Mouse (Mus musculus) myocyte (in vitro differentiated cells): ENCODE data around the gene Vamp5. TPM values are rescaled to one million over a fixed set of nuclear protein-coding genes. Genes with fewer than 3 reads are reported as not detected.
A peak's percentile ranks its signal among the peaks of the same experiment; 100 is the strongest.

Source experiments
- H3K27me3 ChIP-seq: one replicate; pipeline ENCODE4 v1.6.1; 2011; ENCODE audit not compliant: control insufficient read depth, insufficient read depth, insufficient read length
- H3K36me3 ChIP-seq: one replicate; pipeline ENCODE4 v1.6.1; 2011; ENCODE audit not compliant: control insufficient read depth, insufficient read depth
- H3K4me2 ChIP-seq: one replicate; pipeline ENCODE4 v1.6.1; 2011; ENCODE audit warnings: low read depth, control low read depth
- H3K4me3 ChIP-seq: one replicate; pipeline ENCODE4 v1.5.1; 2011; ENCODE audit warnings: mild to moderate bottlenecking, control low read depth, moderate library complexity
- H3K79me2 ChIP-seq: one replicate; pipeline ENCODE4 v1.6.1; 2011; ENCODE audit not compliant: control insufficient read depth, insufficient read depth
- H3ac ChIP-seq: one replicate; pipeline ENCODE4 v1.6.1; 2011; ENCODE audit not compliant: control insufficient read depth, insufficient read length
- CEBPB ChIP-seq: IDR thresholded peaks from 2 replicates; pipeline ENCODE4 v1.6.1; 2011; ENCODE audit warnings: mild to moderate bottlenecking, moderate library complexity; ENCODE audit not compliant: poor library complexity, insufficient read depth, severe bottlenecking
- E2F4 ChIP-seq: IDR thresholded peaks from one replicate; pipeline ENCODE4 v1.6.1; 2011; ENCODE audit warnings: mild to moderate bottlenecking, control low read depth, moderate library complexity; ENCODE audit not compliant: insufficient read depth
- MAX ChIP-seq: IDR thresholded peaks from one replicate; pipeline ENCODE4 v1.6.1; 2011; ENCODE audit warnings: low read depth, mild to moderate bottlenecking, control low read depth
- MYOD1 ChIP-seq, 3 experiments: IDR thresholded peaks; one replicate each; pipeline ENCODE4 v1.6.1; 2011; ENCODE audit warnings: control low read depth in 2 of 3, low read depth in 2 of 3, mild to moderate bottlenecking in 2 of 3, moderate library complexity in 1 of 3; ENCODE audit not compliant: insufficient read length in 2 of 3, control insufficient read depth in 1 of 3
- MYOG ChIP-seq, 3 experiments: IDR thresholded peaks; one replicate each; pipeline ENCODE4 v1.6.1; 2011; ENCODE audit warnings: control low read depth in 2 of 3, low read depth in 2 of 3, mild to moderate bottlenecking in 2 of 3; ENCODE audit not compliant: insufficient read length in 2 of 3, control insufficient read depth in 1 of 3, insufficient read depth in 1 of 3
- POLR2A ChIP-seq: IDR thresholded peaks from one replicate; pipeline ENCODE4 v1.6.1; 2011; ENCODE audit warnings: low read depth, mild to moderate bottlenecking, control low read depth, moderate library complexity; ENCODE audit not compliant: insufficient read length
- POLR2AphosphoS2 ChIP-seq: IDR thresholded peaks from one replicate; pipeline ENCODE4 v1.6.1; 2011; ENCODE audit warnings: low read depth, control low read depth; ENCODE audit not compliant: insufficient read length
- REST ChIP-seq: IDR thresholded peaks from one replicate; pipeline ENCODE4 v1.6.1; 2011; ENCODE audit warnings: mild to moderate bottlenecking, control low read depth, moderate library complexity; ENCODE audit not compliant: insufficient read depth, insufficient read length
- SRF ChIP-seq: IDR thresholded peaks from one replicate; pipeline ENCODE4 v1.6.1; 2011; ENCODE audit warnings: low read depth; ENCODE audit not compliant: control insufficient read depth, insufficient read length
- TCF12 ChIP-seq: IDR thresholded peaks from one replicate; pipeline ENCODE4 v1.6.1; 2011; ENCODE audit warnings: mild to moderate bottlenecking, control low read depth; ENCODE audit not compliant: poor library complexity, insufficient read depth, severe bottlenecking
- TCF3 ChIP-seq: IDR thresholded peaks from one replicate; pipeline ENCODE4 v1.6.1; 2011; ENCODE audit warnings: low read depth, control low read depth; ENCODE audit not compliant: insufficient read length
- USF1 ChIP-seq: IDR thresholded peaks from one replicate; pipeline ENCODE4 v1.6.1; 2011; ENCODE audit warnings: low read depth, mild to moderate bottlenecking, control low read depth, moderate library complexity
- polyA plus RNA-seq: library from polyadenylated mRNA; unstranded; fragments of >200 nt; fragmentation: generic; extraction: Trizol; gene quantifications from one replicate; pipeline ENCODE4 v1.2.1, GENCODE M21; 2012; ENCODE audit warnings: missing spikeins

Vamp5 gene
- polyA plus RNA-seq, 1 experiment, result 544 TPM

GRCm38 (mm10) chr6:72358086-72358764 is 22.0 kb downstream of the Vamp5 start:
- TF ChIP-seq POLR2A (peak; percentile 29), MYOG (IDR thresholded peaks at IDR 0.05; ENCODE audit: control insufficient read depth in 1 of 3, insufficient read depth in 1 of 3, insufficient read length in 2 of 3, low read depth in 2 of 3) (no peak), POLR2AphosphoS2 (peak; percentile 72)
- H3K79me2 ChIP-seq, result peaks cover 14% of the 10 kb centered on the region
- no peaks in the 10 kb centered on the region for H3K27me3 ChIP-seq
- H3K4me2 ChIP-seq, result no peak overlapping the region
- peaks cover 8% of the 10 kb centered on the region for H3K36me3 ChIP-seq
- H3K4me3 ChIP-seq, result no peak overlapping the region
- no peak overlapping the region for H3ac ChIP-seq

- Histone ChIP-seq H3K79me2 (peaks cover 14% of the 10 kb centered on the region), H3K4me2 (no peak overlapping the region), H3K36me3 (peaks cover 8% of the 10 kb centered on the region), H3K27me3 (no peaks in the 10 kb centered on the region), H3ac (no peak overlapping the region), H3K4me3 (no peak overlapping the region)
- TF ChIP-seq TCF3 (no peak), E2F4 (no peak), POLR2A (no peak), REST (no peak), MYOG (IDR thresholded peaks at IDR 0.05; ENCODE audit: control insufficient read depth in 1 of 3, insufficient read depth in 1 of 3, insufficient read length in 2 of 3, low read depth in 2 of 3) (no peak), MYOD1 (IDR thresholded peaks at IDR 0.05; ENCODE audit: control insufficient read depth in 1 of 3, insufficient read length in 2 of 3, low read depth in 2 of 3) (no peak), TCF12 (no peak), POLR2AphosphoS2 (no peak), CEBPB (no peak), SRF (no peak), USF1 (no peak), MAX (no peak)
Measured at GRCm38 (mm10) chr6:72357164-72358079, 22.8 kb downstream of the Vamp5 start.

GRCm38 (mm10) chr6:72356001-72356532 is 24.2 kb downstream of the Vamp5 start:
- no peaks in the 10 kb centered on the region for H3K27me3 ChIP-seq
- peak overlapping the region; percentile 21 for H3ac ChIP-seq
- H3K4me3 ChIP-seq, result peak overlapping the region; percentile 51
- H3K4me2 ChIP-seq, result peak overlapping the region; percentile 82
- no peak for TF ChIP-seq USF1
- no peak for TF ChIP-seq POLR2A
- no peak for TF ChIP-seq E2F4
- TF ChIP-seq MYOD1 (IDR thresholded peaks at IDR 0.05; ENCODE audit: control insufficient read depth in 1 of 3, insufficient read length in 2 of 3, low read depth in 2 of 3), result no peak
- no peak for TF ChIP-seq CEBPB
- no peak for TF ChIP-seq TCF3
- TF ChIP-seq REST, result no peak
- TF ChIP-seq POLR2AphosphoS2, result no peak
- no peak for TF ChIP-seq MYOG (IDR thresholded peaks at IDR 0.05; ENCODE audit: control insufficient read depth in 1 of 3, insufficient read depth in 1 of 3, insufficient read length in 2 of 3, low read depth in 2 of 3)
- TF ChIP-seq TCF12, result no peak
- peaks cover 4% of the 10 kb centered on the region for H3K79me2 ChIP-seq
- peaks cover 8% of the 10 kb centered on the region for H3K36me3 ChIP-seq

- H3K27me3 ChIP-seq, result no peaks in the 10 kb centered on the region
- TF ChIP-seq TCF12 (no peak), E2F4 (no peak), MAX (no peak), POLR2AphosphoS2 (peak; percentile 48), TCF3 (no peak), POLR2A (no peak), REST (no peak), SRF (no peak), MYOD1 (IDR thresholded peaks at IDR 0.05; ENCODE audit: control insufficient read depth in 1 of 3, insufficient read length in 2 of 3, low read depth in 2 of 3) (peak in 1 of 3 experiments; percentile 15), MYOG (IDR thresholded peaks at IDR 0.05; ENCODE audit: control insufficient read depth in 1 of 3, insufficient read depth in 1 of 3, insufficient read length in 2 of 3, low read depth in 2 of 3) (peak in 1 of 3 experiments; percentile 4), CEBPB (no peak), USF1 (peak; percentile 15)
- peak within 1 kb of the TSS; percentile 21 for H3ac ChIP-seq
- H3K4me3 ChIP-seq, result peak within 1 kb of the TSS; percentile 51
- peaks cover 7% of the 10 kb centered on the region for H3K79me2 ChIP-seq
- peak within 1 kb of the TSS; percentile 82 for H3K4me2 ChIP-seq
- peaks cover 15% of the 10 kb centered on the region for H3K36me3 ChIP-seq
Measured at GRCm38 (mm10) chr6:72355066-72355911, 25.0 kb downstream of the Vamp5 start, which contains the start of gene Tmem150a. Tmem150a (plus strand) TSS chr6:72355447.
